Mouse (Mus musculus): ENCODE data around the gene Pygo2. TPM values are rescaled to one million over a fixed set of nuclear protein-coding genes. Genes with fewer than 3 reads are reported as not detected.

Pygo2 gene
- polyA plus RNA-seq (2015; fragmentation: Illumina TruSeq; extraction: RNeasy Lipid Tissue Mini Kit (QIAGEN cat#74804); ENCODE audit: low read depth, low replicate concordance), result 35.5 TPM

GRCm38 (mm10) chr3:89430171-89431159 lies at the start of gene Pygo2:
Pygo2 (plus strand) TSS chr3:89430214.

GRCm38 (mm10) chr3:89394006-89394893 lies 35.8 kb upstream of the Pygo2 start, which contains the start of gene Zbtb7b:
Zbtb7b (minus strand) TSS chr3:89394776.

DNA sequence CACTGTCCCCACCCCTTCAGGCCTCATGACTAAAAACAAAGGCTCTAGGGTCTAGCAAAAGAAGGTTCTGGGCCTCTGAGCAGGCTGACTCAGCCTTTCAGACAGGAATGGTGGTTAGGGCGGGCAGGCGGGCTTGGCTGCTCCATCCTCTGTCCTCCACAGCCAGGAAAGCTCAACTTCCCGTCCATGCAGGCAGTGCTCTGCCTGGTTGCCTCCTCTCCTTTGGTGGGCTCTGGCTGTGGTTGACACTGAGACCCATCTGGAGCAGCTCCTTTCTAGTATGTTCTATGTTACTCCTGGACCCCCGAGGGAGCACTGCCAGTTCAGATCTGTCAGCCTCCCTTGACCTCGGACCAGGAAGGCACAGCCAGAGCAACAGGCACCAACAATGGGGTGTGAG lies 27.3 kb upstream of the Pygo2 start, which contains the start of gene Lenep:
Gene Lenep (minus strand): TSS at position 101 of the 400 bp plus-strand sequence.

DNA sequence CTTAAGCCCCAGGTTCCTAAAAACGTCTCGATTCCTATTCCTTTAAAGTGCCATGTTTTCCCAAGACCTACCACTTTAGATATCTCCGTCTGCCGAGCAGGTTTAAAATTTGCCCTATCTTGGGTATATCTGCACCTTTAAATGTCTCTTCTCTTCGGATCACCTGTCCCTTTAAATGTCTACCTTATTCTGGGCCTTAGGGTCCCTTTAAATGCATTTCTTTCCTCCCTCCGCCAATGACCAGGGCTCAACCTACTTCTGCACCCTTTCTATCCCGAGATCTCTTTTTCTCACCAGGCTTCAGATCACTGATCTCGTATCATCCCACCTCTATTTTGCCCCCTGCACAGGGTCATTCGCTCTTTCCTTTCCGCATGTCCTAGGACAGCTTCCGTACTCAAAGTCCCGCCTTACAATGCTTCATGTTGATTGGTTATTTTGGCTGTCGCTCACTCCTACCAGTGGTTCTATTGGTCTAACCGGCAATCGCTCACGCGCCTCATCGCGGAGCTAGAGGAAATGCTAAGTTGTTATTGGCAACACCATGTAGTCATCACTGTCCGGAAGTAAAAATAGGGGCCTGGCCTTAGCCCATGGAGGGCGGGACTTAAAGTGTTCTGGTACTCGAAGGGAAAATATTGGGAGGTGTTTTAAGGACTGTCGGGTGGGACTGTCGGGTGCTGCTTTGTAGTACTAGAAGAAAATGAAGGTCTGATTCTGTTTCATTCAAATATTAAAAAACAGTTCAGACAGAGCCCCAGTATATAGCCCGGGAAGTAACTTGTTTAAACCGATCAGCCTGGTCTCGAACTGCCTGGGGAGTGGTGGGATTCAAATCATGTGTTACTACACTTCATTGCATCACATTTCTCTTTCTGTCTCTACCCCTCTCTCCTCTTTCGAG lies 18.3 kb upstream of the Pygo2 start, which contains the start of gene Flad1:
Gene Flad1 (minus strand): TSS at position 381 of the 904 bp plus-strand sequence.

GRCm38 (mm10) chr3:89418170-89418860 lies 11.7 kb upstream of the Pygo2 start, which contains the start of the genes Cks1b and Shc1:
Cks1b (minus strand) TSS chr3:89418383.
Shc1 (plus strand) TSS chr3:89418443.

GRCm38 (mm10) chr3:89436176-89437113 lies 6.4 kb downstream of the Pygo2 start, which contains the start of gene Pbxip1:
Pbxip1 (plus strand) TSS chr3:89436706.

DNA sequence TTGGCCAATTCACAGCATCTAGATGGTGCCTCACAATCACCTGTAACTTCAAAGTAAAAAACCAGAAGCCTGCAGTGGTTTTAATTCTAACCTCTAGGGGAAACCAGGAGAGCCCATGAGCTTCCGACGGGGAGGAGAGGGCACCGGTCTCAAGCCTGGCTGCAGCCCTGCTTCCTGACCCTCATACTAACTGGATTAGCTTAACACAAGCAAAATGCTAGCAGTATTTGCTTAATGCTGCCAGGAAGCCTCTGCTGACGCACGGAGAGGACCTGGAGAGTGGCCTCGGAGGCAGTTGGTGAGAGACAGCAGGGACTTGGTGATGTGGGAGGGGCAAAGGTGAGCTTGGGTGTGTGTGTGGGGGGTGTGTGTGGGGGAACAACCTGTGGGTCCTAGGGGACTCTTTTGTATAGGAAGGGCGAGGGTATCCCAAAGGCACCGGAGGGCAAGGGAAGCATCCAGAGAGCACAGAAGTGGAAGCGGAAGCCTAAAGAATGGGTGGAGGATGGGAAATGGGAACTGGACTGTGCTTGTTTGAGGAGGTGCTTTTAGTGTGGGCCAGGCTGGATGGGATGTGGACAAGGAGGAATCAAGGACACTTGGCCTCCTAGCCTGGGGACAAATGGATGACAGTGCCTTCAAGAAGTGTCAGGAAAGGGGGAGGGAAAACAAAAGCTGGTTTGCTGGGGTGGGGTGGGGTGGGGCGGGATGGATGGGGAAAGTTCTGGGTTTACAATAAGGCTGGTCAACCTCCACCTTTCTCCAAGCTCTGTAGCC lies 24.6 kb downstream of the Pygo2 start, which contains the start of gene Pmvk:
Gene Pmvk (plus strand): TSS at position 141 of the 777 bp plus-strand sequence.

Other genes with a start within 250 kb of the Pygo2 start
- 38.8 TPM for gene Fam189b, start 247.1 kb upstream of the Pygo2 start, polyA plus RNA-seq (2015; fragmentation: Illumina TruSeq; extraction: RNeasy Lipid Tissue Mini Kit (QIAGEN cat#74804); ENCODE audit: low read depth, low replicate concordance)
- 53.9 TPM for gene Gba, start 227.3 kb upstream of the Pygo2 start, polyA plus RNA-seq (2015; fragmentation: Illumina TruSeq; extraction: RNeasy Lipid Tissue Mini Kit (QIAGEN cat#74804); ENCODE audit: low read depth, low replicate concordance)
- gene Thbs3, start 215.0 kb upstream of the Pygo2 start, polyA plus RNA-seq (2015; fragmentation: Illumina TruSeq; extraction: RNeasy Lipid Tissue Mini Kit (QIAGEN cat#74804); ENCODE audit: low read depth, low replicate concordance), result 26.1 TPM
- 99.5 TPM for gene Mtx1, start 203.1 kb upstream of the Pygo2 start, polyA plus RNA-seq (2015; fragmentation: Illumina TruSeq; extraction: RNeasy Lipid Tissue Mini Kit (QIAGEN cat#74804); ENCODE audit: low read depth, low replicate concordance)
- 0.33 TPM for gene Muc1, start 201.2 kb upstream of the Pygo2 start, polyA plus RNA-seq (2015; fragmentation: Illumina TruSeq; extraction: RNeasy Lipid Tissue Mini Kit (QIAGEN cat#74804); ENCODE audit: low read depth, low replicate concordance)
- gene Krtcap2, start 184.2 kb upstream of the Pygo2 start, polyA plus RNA-seq (2015; fragmentation: Illumina TruSeq; extraction: RNeasy Lipid Tissue Mini Kit (QIAGEN cat#74804); ENCODE audit: low read depth, low replicate concordance), result 68.5 TPM
- 53.6 TPM for gene Trim46, start 183.9 kb upstream of the Pygo2 start, polyA plus RNA-seq (2015; fragmentation: Illumina TruSeq; extraction: RNeasy Lipid Tissue Mini Kit (QIAGEN cat#74804); ENCODE audit: low read depth, low replicate concordance)
- gene Dpm3, start 170.9 kb upstream of the Pygo2 start, polyA plus RNA-seq (2015; fragmentation: Illumina TruSeq; extraction: RNeasy Lipid Tissue Mini Kit (QIAGEN cat#74804); ENCODE audit: low read depth, low replicate concordance), result 107 TPM
- 61.6 TPM for gene Slc50a1, start 159.6 kb upstream of the Pygo2 start, polyA plus RNA-seq (2015; fragmentation: Illumina TruSeq; extraction: RNeasy Lipid Tissue Mini Kit (QIAGEN cat#74804); ENCODE audit: low read depth, low replicate concordance)
- 9.0 TPM for gene Efna1, start 149.1 kb upstream of the Pygo2 start, polyA plus RNA-seq (2015; fragmentation: Illumina TruSeq; extraction: RNeasy Lipid Tissue Mini Kit (QIAGEN cat#74804); ENCODE audit: low read depth, low replicate concordance)
- gene Efna3, start 107.2 kb upstream of the Pygo2 start, polyA plus RNA-seq (2015; fragmentation: Illumina TruSeq; extraction: RNeasy Lipid Tissue Mini Kit (QIAGEN cat#74804); ENCODE audit: low read depth, low replicate concordance), result 43.7 TPM
- not detected for gene Efna4, start 92.2 kb upstream of the Pygo2 start, polyA plus RNA-seq (2015; fragmentation: Illumina TruSeq; extraction: RNeasy Lipid Tissue Mini Kit (QIAGEN cat#74804); ENCODE audit: low read depth, low replicate concordance)
- 137 TPM for gene Adam15, start 80.2 kb upstream of the Pygo2 start, polyA plus RNA-seq (2015; fragmentation: Illumina TruSeq; extraction: RNeasy Lipid Tissue Mini Kit (QIAGEN cat#74804); ENCODE audit: low read depth, low replicate concordance)
- gene Dcst2, start 68.2 kb upstream of the Pygo2 start, polyA plus RNA-seq (2015; fragmentation: Illumina TruSeq; extraction: RNeasy Lipid Tissue Mini Kit (QIAGEN cat#74804); ENCODE audit: low read depth, low replicate concordance), result 0.19 TPM
- not detected for gene Dcst1, start 65.0 kb upstream of the Pygo2 start, polyA plus RNA-seq (2015; fragmentation: Illumina TruSeq; extraction: RNeasy Lipid Tissue Mini Kit (QIAGEN cat#74804); ENCODE audit: low read depth, low replicate concordance)
- gene Zbtb7b, start 35.4 kb upstream of the Pygo2 start, polyA plus RNA-seq (2015; fragmentation: Illumina TruSeq; extraction: RNeasy Lipid Tissue Mini Kit (QIAGEN cat#74804); ENCODE audit: low read depth, low replicate concordance), result 17.3 TPM
- 5.2 TPM for gene Lenep, start 27.4 kb upstream of the Pygo2 start, polyA plus RNA-seq (2015; fragmentation: Illumina TruSeq; extraction: RNeasy Lipid Tissue Mini Kit (QIAGEN cat#74804); ENCODE audit: low read depth, low replicate concordance)
- 29.1 TPM for gene Flad1, start 18.3 kb upstream of the Pygo2 start, polyA plus RNA-seq (2015; fragmentation: Illumina TruSeq; extraction: RNeasy Lipid Tissue Mini Kit (QIAGEN cat#74804); ENCODE audit: low read depth, low replicate concordance)
- 4.6 TPM for gene Cks1b, start 11.8 kb upstream of the Pygo2 start, polyA plus RNA-seq (2015; fragmentation: Illumina TruSeq; extraction: RNeasy Lipid Tissue Mini Kit (QIAGEN cat#74804); ENCODE audit: low read depth, low replicate concordance)
- gene Shc1, start 11.8 kb upstream of the Pygo2 start, polyA plus RNA-seq (2015; fragmentation: Illumina TruSeq; extraction: RNeasy Lipid Tissue Mini Kit (QIAGEN cat#74804); ENCODE audit: low read depth, low replicate concordance), result 11.6 TPM
- 34.8 TPM for gene Pbxip1, start 6.5 kb downstream of the Pygo2 start, polyA plus RNA-seq (2015; fragmentation: Illumina TruSeq; extraction: RNeasy Lipid Tissue Mini Kit (QIAGEN cat#74804); ENCODE audit: low read depth, low replicate concordance)
- 72.8 TPM for gene Pmvk, start 24.3 kb downstream of the Pygo2 start, polyA plus RNA-seq (2015; fragmentation: Illumina TruSeq; extraction: RNeasy Lipid Tissue Mini Kit (QIAGEN cat#74804); ENCODE audit: low read depth, low replicate concordance)
- gene Kcnn3, start 90.0 kb downstream of the Pygo2 start, polyA plus RNA-seq (2015; fragmentation: Illumina TruSeq; extraction: RNeasy Lipid Tissue Mini Kit (QIAGEN cat#74804); ENCODE audit: low read depth, low replicate concordance), result 12.7 TPM